Mouse (Mus musculus): ENCODE data around the gene Tmem59l. TPM values are rescaled to one million over a fixed set of nuclear protein-coding genes. Genes with fewer than 3 reads are reported as not detected.
A peak's percentile ranks its signal among the peaks of the same experiment; 100 is the strongest.
"Not testable (repeated sequence)": the region's sequence is repeated elsewhere in the genome, so short reads cannot be mapped to it uniquely, and the experiment has no call there.

The Tmem59l gene
- under 1 TPM in 1 of 2 experiments, not detected in 1; 0.22 TPM for polyA plus RNA-seq (2017; shearing (Covaris generic))

DNA sequence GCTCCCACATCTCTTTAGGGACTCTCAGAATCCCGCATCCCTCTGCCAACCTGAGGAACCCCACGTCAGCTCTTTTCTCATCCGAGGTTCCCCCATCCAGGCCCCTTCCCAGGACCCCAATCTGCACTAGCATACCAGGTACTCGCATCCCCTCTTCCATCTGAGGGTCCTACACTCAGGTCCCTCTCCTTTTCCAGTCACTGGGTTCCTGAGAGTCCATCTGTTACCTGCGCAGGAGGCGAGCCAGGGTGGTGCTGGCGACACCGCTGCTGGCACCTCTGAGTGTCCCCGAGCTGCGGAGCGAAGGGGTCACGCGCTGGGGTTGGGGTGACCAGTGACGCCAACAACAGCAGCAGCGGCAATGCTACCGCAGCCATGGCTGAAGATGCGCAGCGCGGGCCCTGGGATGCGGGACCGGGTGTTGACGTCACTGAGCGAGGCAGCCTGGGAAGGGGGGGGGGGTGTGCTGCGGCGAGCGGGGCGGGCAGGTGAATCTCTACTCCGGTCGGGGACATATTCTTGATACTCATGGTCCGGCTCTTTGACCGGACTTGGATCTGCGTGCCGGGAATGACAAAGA, at the start of gene Tmem59l:
Gene Tmem59l, minus strand, starts transcription at position 418 of the 580 bp plus-strand sequence.
- no peak for ATAC-seq

DNA sequence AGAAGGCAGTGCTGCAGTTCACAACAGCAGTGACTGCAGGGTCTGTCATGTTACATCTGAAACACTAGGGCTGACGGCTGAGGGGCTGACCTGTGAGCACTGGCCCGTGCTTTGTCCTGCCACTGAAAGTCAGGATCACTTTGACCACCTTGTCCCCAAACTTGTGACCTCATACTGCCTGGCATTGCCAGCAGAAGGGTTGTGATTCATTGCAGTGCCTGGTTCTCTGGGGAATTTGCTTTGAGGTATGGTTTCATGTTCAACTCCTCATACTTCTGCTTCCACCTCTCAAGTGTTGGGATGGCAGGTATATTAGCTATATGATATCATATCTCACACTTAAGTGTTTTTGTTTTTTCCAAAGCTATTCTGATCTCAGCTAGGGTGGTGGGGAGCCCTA, 48.5 kb upstream of the Tmem59l start:
- ATAC-seq = no peak

DNA sequence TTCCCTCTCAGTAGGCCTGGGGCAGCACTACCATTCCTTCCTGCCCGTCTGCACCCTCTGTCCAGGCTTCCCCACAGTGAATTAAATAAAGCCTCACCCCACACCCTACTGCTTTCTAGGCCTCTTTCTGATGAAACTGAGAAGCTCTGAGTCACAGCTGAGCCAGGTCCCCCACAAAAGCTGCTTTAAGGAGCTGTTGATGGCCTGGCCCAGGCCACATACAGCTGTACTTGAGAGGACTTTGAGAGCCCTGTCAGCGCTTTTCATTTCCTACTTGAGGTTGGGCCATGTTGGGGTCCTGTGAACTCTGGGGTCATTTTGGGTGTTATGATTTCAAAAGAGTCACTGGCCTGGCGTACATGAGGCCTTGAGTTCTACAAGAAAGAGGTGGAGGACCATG, 48.1 kb upstream of the Tmem59l start:
- no peak for ATAC-seq

DNA sequence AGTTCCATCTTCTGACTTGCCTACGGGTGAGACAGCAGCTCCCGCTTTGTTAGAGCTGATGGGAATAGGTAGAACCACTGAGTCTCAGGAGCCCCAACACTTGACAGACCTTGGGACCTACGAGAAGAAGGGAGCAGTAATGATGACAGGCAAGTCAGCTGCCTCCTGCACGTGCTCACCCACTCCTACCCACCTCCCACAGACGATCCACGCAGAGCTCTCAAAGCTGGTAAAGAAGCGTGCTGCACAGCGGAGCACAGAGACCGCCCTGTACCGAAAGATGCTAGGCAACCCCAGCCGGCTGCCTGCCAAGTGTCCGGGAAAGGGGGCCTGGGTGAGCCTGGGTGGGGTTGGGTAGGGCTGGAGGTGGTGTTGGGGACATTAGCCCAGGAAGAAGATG, 47.1 kb upstream of the Tmem59l start:
- ATAC-seq = no peak

DNA sequence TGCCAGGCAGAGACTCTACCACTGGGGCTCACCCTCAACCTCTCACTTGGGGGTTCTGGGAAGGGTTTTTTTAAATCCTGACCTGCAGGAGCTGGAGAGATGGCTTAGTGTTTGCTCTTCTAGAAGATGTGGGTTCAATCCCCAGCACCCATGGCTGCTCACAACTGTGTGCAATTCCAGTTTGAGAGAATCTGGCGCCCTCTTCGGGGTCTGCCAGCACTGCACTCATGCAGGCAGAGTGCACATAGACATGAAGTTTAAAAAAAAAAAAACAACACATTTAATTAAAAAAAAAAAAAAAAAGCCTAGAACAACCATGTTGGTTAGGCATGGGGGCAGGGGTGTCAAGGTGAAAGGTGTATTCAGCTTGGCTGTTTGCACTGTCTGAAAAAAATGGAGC, 43.2 kb upstream of the Tmem59l start:
- ATAC-seq = no peak

DNA sequence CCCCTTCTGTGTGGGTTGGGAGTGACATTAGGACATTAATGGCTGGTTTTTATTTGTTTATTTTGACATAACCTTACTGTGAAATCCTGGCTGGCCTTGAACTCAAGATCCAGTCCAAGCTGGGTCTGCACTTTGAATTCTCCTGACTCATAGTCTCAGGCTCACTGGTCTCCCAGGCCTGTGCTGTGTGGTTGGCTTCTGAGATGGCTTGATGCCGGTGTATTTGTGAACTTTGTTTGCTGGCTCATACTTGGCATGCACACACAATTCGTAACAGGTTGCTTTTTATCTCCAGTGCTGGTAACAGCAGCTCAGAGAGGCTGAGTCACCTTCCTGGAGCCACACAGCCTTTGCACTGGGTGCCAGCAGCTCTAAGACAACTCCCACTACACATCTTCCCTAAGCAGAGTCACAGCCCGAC, 42.6 kb upstream of the Tmem59l start:
- no peak for ATAC-seq

DNA sequence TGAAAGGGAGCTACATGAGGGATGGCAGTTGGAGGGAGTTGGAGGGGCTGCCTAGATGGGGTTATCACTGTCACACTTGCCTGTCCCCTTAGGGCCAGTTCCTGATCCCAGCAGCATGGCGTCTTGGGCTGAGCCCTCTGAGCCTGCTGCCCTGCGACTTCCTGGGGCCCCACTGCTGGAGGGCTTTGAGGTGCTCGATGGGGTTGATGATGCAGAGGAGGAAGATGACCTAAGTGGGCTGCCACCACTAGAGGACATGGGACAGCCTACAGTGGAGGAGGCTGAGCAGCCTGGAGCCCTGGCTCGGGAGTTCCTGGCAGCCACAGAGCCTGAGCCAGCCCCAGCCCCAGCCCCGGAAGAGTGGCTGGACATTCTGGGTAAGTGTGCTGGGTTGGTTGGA, 42.1 kb upstream of the Tmem59l start:
- no peak for ATAC-seq

DNA sequence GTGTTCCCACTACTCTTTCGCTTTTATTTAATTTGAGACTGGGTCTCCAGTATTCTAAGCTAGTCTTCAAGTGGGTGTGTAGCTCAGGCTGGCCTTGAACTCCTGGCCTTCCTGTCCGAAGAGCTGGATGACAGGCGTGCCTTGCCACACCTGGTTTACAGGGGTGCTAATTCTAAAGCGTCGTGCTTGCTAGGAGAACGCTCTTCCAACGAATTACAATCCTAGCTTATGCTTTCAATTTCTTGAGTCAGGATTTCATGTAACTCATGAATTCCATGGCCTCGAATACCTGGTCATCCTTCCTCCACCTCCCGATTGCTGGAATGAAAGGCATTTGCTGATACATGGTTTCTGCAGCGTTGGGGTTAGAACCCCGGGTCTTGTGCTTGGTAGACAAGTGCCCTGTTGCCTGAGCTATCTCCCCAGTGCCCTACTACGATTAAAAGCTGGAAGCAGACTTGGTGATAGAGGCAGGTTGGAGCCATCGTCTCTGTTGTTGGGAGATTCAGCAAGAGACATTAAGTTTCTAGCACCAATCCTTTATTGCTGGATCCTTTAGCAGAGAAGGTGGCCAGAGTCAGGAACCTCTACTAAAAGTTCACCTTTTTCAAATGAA, 41.1 kb upstream of the Tmem59l start:
- ATAC-seq = no peak

DNA sequence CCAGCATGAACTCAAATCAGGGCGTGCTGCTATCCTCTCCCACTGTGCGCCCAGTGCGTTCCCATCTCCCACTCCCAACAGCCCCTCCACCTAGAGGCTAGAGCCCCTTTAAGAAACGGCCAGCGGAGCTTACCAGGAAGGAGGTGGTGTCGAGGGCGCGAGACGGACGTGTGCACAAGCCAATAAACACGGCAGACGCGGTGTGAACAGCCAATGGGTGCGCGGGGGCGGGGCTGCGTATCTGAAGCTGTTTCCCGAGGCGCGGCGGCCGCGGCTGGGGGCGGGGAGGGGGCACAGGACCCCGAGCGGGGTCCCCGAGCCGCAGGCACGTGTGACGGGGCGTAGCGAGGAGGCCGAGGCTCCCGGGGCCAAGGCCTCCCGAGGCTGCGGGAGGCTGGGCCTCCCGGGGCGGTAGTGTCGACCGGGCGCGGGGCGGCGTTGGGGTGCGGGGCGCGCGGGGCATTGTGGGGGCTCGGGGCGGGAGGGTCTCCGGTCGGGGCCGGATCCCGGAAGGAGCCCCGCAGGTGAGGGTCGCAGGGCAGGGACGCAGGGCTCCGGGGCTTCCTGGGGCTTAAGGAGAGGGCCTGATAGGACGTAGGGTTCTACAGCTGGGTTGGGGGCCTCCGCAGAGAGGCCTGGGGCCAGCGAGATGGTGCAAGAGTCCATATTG, 40.5 kb upstream of the Tmem59l start, which contains the start of the genes Fkbp8 and Kxd1:
Gene Fkbp8, plus strand, starts transcription at position 213 of the 670 bp plus-strand sequence.
Gene Kxd1, minus strand, starts transcription at position 445 of the 670 bp plus-strand sequence.
- peak; percentile 86 for ATAC-seq

DNA sequence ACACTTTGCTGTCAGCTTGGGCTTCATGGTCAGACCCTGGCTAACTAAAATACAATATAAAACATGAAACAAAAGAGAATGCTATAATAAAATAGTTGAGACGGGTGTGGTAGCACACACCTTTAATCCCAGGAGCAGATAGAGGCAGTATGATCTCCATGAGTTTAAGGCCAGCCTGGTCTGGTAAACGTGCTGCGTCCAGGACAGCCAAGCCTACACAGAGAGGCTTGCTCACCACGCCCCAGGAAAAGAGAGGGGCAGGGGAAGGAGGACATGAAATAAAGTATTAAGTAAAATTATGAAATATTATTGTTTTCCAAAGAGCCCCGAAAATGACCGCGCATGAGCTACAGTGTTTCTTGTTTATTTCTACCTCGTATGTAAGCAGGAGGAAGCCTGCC, 40.0 kb upstream of the Tmem59l start:
- ATAC-seq = no peak

DNA sequence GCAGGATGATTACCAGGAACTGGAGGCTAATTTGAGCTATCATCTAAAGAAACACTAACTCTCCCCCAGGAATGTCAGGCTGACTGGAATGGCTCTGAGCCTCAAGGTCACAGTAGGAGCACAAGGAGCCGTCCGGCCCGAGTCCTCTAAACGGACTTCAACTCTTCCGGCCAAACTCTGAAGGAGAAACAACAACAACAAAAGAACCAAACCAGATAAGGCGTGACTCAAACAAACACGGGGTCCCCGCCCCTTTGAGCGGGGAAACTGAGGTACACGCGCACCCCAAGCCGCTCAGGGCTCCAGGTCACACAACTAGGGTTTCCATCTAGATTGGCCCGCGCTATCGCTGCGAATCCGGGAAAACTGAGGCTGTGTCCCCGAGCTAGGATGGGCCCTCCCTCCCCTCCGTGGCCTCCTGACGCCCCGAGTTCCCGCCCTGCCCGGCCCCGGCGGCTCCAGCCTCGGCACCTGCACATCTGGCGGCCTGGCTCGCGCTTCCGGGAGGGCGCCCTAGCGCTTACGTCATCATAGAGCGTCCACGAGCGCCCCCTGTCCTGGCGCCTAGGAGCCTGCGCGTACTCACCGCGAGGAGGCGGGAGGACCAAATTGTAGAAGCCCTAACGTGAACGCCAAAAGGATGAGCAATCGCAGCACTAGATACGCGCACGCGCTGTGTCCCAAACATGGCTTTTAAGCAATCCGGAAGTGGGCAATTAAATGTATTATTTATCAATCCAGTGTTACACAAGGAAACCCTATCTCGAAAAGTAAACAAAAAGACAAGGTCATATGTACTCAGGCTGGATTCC, 35.6 kb upstream of the Tmem59l start:
- peak; percentile 86 for ATAC-seq

DNA sequence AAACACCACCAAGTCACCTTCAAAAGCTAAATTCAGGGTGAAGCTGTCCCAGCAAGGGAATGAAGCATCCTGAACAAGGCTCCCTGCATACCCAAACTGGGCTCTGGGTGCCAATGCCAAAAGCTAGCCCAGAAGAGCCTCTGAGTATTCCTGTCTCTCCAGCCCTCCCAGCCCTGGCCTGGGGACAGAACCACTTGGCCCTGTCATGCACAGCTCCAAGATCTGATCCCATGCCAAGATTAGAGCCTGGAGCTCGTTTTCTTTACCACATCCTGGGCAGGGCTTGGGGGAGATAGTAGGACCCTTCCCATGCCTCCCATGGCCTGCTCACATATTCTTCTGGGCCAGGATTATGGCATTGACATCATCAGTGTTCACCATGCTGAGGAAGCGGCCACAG, 32.4 kb upstream of the Tmem59l start:
- ATAC-seq = no peak

DNA sequence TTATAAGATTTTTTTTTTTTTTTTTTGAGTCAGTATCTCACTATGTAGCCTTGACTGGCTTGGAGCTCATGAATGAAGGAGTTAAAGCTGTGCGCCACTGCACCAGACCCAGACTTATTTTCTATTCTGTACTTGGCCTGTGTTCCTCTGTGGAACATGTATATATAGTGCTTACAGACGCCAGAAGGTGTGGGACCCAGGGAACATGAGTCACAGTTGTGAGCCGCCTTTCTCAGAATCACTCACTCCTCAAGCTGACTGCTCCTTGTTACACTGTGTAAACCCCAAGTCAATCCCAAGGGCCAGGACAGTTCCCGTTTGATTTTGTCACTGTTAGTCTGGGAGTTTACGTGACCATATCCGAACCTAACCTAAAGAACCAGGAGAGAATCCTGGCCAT, 31.9 kb upstream of the Tmem59l start:
- no peak for ATAC-seq

DNA sequence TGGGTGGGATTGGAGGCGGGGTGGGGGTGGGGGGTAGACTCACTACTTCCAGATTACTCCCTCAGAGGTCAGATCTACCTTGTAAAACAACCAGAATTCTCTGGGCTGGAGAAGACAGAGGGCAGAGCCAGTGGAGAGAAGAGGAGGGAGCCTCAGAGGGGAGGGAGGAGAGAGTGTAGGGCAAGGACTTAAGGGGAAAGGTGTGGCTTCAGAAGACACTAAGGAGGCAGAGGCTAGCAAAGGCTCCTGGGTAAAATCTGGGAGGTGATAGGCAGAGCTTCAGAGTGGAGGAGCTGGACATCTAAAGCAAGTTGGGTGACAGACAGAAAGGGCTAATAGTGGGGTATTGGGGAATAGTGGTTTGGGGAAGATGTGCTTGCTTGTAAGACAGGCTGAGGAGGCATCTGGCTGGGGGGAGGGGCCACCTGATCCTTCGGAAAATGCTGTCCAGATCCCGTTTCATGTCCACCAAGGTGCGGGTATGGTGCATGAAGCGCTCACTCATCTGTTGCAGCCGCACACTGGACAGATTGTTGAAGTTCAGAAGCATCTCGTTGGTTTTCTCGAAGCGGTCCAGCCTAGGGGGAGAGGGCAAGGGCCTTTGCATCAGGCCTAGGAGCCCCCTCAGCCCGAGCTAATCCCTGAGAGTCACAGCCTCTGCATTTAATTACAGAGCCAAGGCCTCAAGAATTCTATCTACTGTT, 30.9 kb upstream of the Tmem59l start:
- no peak for ATAC-seq

DNA sequence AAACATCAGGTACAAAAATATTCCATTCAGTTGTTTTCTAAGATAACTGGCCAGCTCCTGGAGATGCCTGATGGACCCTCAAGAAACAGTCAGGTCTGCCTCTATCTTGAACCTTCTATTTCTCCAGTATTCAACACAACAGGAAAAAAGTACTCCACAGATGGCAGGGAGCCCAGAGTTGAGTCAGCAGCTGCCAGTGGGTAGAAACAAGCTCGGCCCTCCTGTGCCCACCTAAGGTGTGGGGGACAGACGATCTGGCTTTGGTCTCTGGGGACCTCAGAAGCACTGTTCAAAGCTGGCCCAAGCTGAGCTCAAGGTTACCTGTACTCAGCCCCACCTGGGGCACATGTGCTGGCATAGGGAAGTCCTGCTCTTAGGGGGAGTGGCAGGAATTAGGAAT, 26.3 kb upstream of the Tmem59l start:
- no peak for ATAC-seq

DNA sequence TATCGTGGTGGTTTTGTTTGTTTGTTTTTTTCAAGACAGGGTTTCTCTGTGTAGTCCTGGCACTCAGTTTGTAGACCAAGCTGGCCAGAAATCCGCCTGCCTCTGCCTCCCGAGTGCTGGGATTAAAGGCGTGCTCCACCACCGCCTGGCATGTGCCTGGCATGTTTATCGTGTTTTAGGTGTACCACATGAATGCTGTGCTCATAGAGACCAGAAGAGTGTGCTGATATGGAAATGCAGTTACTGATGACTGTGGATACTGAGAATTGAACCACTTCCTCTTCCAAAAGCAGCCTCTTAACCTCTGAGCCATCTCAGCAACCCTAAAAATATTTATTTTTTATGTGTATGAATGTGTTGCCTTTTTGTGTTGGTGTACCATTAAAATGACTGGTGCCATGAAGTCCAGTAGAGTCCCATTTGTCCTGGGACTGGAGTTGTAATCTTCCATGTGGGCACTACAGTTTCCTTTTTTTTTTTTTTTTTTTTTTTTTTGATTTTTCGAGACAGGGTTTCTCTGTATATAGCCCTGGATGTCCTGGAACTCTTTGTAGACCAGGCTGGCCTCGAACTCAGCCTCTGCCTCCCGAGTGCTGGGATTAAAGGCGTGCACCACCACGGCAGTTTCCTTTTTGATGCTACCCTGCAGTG, 25.2 kb upstream of the Tmem59l start:
- ATAC-seq = peak; percentile 30

DNA sequence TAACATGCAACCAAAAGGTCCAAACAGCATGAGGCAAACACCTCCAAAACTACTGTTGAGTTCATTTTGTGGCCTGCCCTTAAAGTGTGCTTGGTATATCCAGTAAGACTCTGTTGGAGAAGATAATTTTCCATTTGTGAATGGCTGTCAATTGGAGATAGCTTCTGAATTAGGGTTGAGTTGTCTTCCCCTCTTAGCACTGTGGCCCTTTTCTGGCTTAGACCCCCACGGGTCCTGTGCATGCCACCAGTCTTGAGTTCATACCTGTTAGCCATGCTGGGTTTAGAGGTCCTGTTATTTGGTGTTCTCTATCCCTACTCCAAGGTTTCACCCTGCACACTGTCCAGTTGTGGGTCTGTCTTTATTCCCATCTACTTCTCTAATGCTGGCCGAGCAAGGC, 24.6 kb upstream of the Tmem59l start:
- ATAC-seq = no peak

DNA sequence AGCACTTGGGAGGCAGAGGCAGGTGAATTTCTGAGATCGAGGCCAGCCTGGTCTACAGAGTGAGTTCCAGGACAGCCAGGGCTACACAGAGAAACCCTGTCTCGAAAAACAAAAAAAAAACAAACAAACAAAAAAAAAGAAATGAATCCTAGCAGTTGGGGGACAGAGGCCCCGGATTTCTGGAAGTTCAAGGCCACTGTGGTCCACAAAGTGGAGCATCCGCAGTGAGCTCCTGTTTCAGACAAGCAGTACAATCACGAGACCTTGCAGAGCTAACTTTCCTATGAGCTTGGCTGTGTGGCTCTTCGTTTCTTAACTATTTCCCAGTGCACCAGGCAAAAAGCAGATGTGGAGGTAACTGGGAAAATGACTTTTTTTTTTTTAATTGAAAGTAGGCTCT, 24.0 kb upstream of the Tmem59l start:
- ATAC-seq = not testable (repeated sequence)

DNA sequence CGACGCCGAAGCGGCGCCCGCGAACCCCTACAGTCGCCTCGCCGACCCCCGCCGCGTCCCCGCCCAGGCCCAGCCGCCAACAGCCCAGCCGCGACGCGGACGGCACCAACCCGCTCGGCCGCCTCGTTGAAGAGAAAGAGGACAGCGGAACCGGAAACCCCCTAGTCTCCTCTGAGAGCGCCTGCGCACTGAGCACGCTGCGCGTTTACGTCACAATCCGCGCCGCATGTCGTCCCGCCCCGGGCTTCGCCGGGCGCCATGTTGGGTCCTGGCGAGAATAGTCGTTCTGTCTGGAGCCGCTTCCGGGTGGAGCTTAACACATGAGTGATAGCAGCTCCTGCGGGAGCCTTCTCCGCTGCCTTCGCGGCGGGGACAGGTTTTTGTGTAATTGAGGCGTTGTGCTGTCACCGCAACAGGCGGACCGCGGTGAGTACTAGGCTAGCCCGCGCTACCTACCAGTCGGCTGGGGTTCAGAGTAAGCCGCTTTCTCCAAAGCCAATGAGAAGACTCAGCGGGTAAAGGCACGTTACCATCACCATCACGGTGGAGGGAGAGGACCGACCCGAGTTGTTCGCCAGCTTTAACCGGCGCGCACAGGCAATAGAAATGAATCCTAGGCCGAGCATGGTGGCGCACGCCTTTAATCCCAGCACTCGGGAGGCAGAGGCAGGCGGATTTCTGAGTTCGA, 23.2 kb upstream of the Tmem59l start, which contains the start of gene Uba52:
Gene Uba52, minus strand, starts transcription at position 574 of the 688 bp plus-strand sequence.
- ATAC-seq = peak; percentile 73

DNA sequence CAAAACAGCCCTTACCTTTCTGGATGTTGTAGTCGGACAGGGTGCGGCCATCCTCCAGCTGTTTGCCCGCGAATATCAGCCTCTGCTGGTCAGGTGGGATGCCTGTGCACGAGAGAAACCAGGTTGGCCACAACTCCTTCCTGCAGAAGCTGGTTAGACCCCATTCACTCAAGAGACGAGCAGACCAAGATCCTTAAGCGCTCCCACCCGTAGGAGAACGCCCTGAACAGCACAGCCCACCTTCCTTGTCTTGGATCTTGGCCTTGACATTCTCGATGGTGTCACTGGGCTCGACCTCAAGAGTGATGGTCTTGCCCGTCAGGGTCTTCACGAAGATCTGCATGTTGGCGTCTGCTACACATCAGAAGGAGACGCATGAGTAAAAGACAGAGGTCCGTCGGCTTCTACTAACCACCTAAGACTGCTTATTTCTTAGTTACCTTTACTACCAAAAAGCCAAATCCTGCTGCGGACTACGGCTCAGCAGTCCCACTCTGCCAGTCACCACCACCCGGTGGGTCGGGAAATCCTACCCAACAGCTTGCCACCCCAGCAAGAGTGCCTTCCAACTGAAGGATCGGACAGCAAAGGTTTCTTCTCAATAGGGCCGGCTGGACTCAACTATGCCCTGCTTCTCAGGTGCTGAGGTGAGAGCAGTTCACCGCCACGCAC, 22.3 kb upstream of the Tmem59l start:
- ATAC-seq = no peak

DNA sequence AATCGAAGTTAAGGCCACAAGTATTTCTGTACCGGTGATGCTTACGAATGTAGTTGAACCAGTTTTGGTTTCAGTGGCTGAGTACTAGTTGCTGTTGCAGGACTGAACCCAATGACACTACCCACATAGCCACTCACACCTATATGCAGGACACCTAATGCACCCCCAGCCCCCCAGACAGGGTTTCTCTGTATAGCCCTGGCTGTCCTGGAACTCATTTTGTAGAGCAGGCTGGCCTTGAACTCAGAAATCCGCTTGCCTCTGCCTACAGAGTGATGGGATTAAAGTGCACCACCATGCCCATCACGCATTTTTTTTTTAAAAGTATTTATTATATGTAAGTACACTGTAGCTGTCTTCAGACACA, 19.9 kb upstream of the Tmem59l start:
- no peak for ATAC-seq

Measured in activated CD4-positive, CD25-positive, alpha-beta regulatory T cell, adult 4 months (primary cell).